Mouse (Mus musculus): ENCODE measurements around the gene Jmjd4.

- TF ChIP-seq CTCF (IDR thresholded peaks at IDR 0.05; ENCODE audit: low read depth) (no peak), EP300 (optimal IDR thresholded peaks at IDR 0.05) (no peak)
Observed at GRCm38 (mm10) chr11:59412058-59412457, 37.8 kb upstream of the Jmjd4 start.
